Mouse (Mus musculus): ENCODE data around the gene Eif4e2. TPM values are rescaled to one million over a fixed set of nuclear protein-coding genes. Genes with fewer than 3 reads are reported as not detected.
A peak's percentile ranks its signal among the peaks of the same experiment; 100 is the strongest.

Gene Eif4e2
- total and polyA plus RNA-seq, 3 experiments = 175 to 264 (median 228) TPM

DNA sequence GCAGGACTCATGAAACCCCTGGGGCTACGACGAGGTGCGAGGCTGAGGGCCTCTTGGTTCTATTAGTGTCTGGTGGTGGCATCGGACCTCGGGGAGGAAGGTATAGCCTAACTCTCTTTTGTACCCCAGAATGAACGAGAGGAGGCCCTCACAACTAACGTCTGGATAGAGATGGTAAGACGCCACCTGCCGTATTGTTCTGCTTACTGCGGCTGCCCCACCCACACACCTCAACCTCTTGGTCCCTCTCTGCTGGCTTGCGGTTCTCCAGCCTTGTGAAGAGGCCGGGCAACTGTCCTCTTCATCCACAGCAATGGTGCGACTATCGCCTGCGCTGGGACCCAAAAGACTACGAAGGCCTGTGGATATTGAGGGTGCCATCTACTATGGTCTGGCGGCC lies 7.4 kb upstream of the Eif4e2 start:
- peaks cover 0 to 22% of the 10 kb centered on the region in 2 experiments for H3K36me3 ChIP-seq (replicated peaks in 1 of 2; ENCODE audit: control insufficient read depth in 1 of 2, insufficient read depth in 1 of 2, low read length in 1 of 2)
- peak; percentile 38 for TF ChIP-seq SMC3 (IDR thresholded peaks at IDR 0.05; ENCODE audit: low read depth, low read length)
- no peak for TF ChIP-seq NELFE (IDR thresholded peaks at IDR 0.05; ENCODE audit: low read depth, low read length)
- TF ChIP-seq MAX (IDR thresholded peaks at IDR 0.05; ENCODE audit: low read length) = no peak
- TF ChIP-seq ZKSCAN1 (IDR thresholded peaks at IDR 0.05; ENCODE audit: borderline replicate concordance, low read depth, low read length) = no peak
- TF ChIP-seq CTCF (conservative IDR thresholded peaks at IDR 0.05 in 1 of 2, IDR thresholded peaks at IDR 0.05 in 1 of 2; ENCODE audit: low read depth in 2 of 2, low read length in 2 of 2) = peak in 1 of 2 experiments; percentile 58; a peak in 2 of 4 replicates
- no peak for TF ChIP-seq GABPA (IDR thresholded peaks at IDR 0.05; ENCODE audit: insufficient replicate concordance, low read depth, low read length)
- no peak for TF ChIP-seq KAT2A (IDR thresholded peaks at IDR 0.05; ENCODE audit: insufficient replicate concordance, low read length)
- H3K27ac ChIP-seq (ENCODE audit: insufficient read depth, low read depth) = no peak overlapping the region
- no peaks in the 10 kb centered on the region for H3K79me2 ChIP-seq (replicated peaks; ENCODE audit: control insufficient read depth, extremely low read depth, insufficient read depth, poor library complexity, severe bottlenecking)
- DNase-seq (ENCODE audit: extremely low read depth) = no peak
- H3K9ac ChIP-seq (ENCODE audit: insufficient read depth, low read depth) = no peak overlapping the region
- peaks cover 3% of the 10 kb centered on the region for H3K9me3 ChIP-seq (replicated peaks; ENCODE audit: low read length)
- dilution Hi-C loops (cut with MboI; ENCODE audit: extremely low pct_ligation_motif_present, extremely low pct_unique_long_range_greater_than_20kb, low sequenced_read_pairs) = no loop called here
- peaks cover 8 to 33% of the 10 kb centered on the region in 2 experiments for H3K4me1 ChIP-seq (ENCODE audit: control insufficient read depth in 1 of 2, insufficient read depth in 2 of 2)
- 0 out of 2 replicates have a peak overlapping the region, but pooled peaks have one; percentile 5 for H3K4me2 ChIP-seq (ENCODE audit: insufficient read depth, low read depth, poor library complexity, severe bottlenecking)
- H3K4me3 ChIP-seq (replicated peaks in 1 of 3; ENCODE audit: low read depth in 2 of 3, low read length in 2 of 3, poor library complexity in 1 of 3) = no peak overlapping the region
- H3K27me3 ChIP-seq (replicated peaks) = no peaks in the 10 kb centered on the region
- in situ Hi-C loops (cut with MboI; ENCODE audit: low pct_ligation_motif_present, low pct_unique_long_range_greater_than_20kb, low sequenced_read_pairs) = no loop called here

DNA sequence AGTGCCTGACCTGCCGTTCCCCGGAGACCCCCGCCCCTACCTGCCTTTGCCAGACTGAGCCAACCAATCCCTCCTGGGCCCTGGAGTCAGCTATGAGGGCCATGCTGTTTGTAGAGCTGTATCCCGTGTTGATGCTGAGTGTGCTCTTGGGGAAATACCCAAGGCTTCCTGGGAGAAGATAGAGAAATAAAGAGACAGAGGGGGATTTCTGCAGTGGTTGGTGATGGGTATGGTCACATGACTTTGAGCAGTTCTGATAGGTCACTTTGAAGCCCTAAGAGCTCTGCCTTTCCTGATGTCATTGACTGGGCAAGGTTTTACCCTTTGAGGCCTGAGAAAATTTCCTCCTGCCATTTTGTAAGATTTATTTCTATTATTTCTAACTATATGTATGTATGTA lies 2.3 kb upstream of the Eif4e2 start:
- peak overlapping the region; percentile 29 to 66 (median 34) for H3K4me3 ChIP-seq (replicated peaks in 1 of 3; ENCODE audit: low read depth in 2 of 3, low read length in 2 of 3, poor library complexity in 1 of 3)
- dilution Hi-C loops (cut with MboI; ENCODE audit: extremely low pct_ligation_motif_present, extremely low pct_unique_long_range_greater_than_20kb, low sequenced_read_pairs) = no loop called here

More for the DNA sequence above, 2.3 kb upstream of the Eif4e2 start:
- in situ Hi-C loops (cut with MboI; ENCODE audit: low pct_ligation_motif_present, low pct_unique_long_range_greater_than_20kb, low sequenced_read_pairs) = no loop called here
- no peak overlapping the region for H3K27ac ChIP-seq (ENCODE audit: insufficient read depth, low read depth)
- H3K4me2 ChIP-seq (ENCODE audit: insufficient read depth, low read depth, poor library complexity, severe bottlenecking) = no peak overlapping the region; the same call in 1 of the 2 replicates
- H3K36me3 ChIP-seq (replicated peaks in 1 of 2; ENCODE audit: control insufficient read depth in 1 of 2, insufficient read depth in 1 of 2, low read length in 1 of 2) = peaks cover 0 to 24% of the 10 kb centered on the region in 2 experiments
- no peaks in the 10 kb centered on the region for H3K9me3 ChIP-seq (replicated peaks; ENCODE audit: low read length)
- H3K9ac ChIP-seq (ENCODE audit: insufficient read depth, low read depth) = peak overlapping the region; percentile 8; the same call in 1 of the 2 replicates
- no peak for TF ChIP-seq UBTF (IDR thresholded peaks at IDR 0.05; ENCODE audit: low read depth, low read length)
- peak; percentile 51; the same call in 1 of the 2 replicates for TF ChIP-seq NELFE (IDR thresholded peaks at IDR 0.05; ENCODE audit: low read depth, low read length)
- TF ChIP-seq POLR2A (IDR thresholded peaks at IDR 0.05; ENCODE audit: low read depth, low read length) = peak; percentile 36; the same call in 1 of the 2 replicates
- peak; percentile 71 for TF ChIP-seq MAX (IDR thresholded peaks at IDR 0.05; ENCODE audit: low read length)
- TF ChIP-seq JUND (conservative IDR thresholded peaks at IDR 0.05; ENCODE audit: low read depth, low read length) = no peak
- TF ChIP-seq GABPA (IDR thresholded peaks at IDR 0.05; ENCODE audit: insufficient replicate concordance, low read depth, low read length) = no peak
- TF ChIP-seq EP300 (IDR thresholded peaks at IDR 0.05; ENCODE audit: low read length) = no peak
- TF ChIP-seq USF2 (conservative IDR thresholded peaks at IDR 0.05; ENCODE audit: low read depth, low read length) = peak; percentile 78
- TF ChIP-seq JUN (IDR thresholded peaks at IDR 0.05; ENCODE audit: insufficient read depth, low read depth, low read length) = no peak
- TF ChIP-seq BHLHE40 (IDR thresholded peaks at IDR 0.05; ENCODE audit: low read depth, low read length) = peak; percentile 47
- TF ChIP-seq ZMIZ1 (IDR thresholded peaks at IDR 0.05; ENCODE audit: low read depth, low read length) = no peak
- no peak for TF ChIP-seq ZKSCAN1 (IDR thresholded peaks at IDR 0.05; ENCODE audit: borderline replicate concordance, low read depth, low read length)
- no peak for TF ChIP-seq NRF1 (IDR thresholded peaks at IDR 0.05; ENCODE audit: low read depth, low read length)
- peak; percentile 34; the same call in 1 of the 2 replicates for TF ChIP-seq ETS1 (conservative IDR thresholded peaks at IDR 0.05; ENCODE audit: low read depth, low read length)
- 0 out of 2 replicates have a peak, but pooled peaks have one; percentile 45 for TF ChIP-seq MYC (IDR thresholded peaks at IDR 0.05; ENCODE audit: low read depth, low read length)
- no peak for TF ChIP-seq RCOR1 (conservative IDR thresholded peaks at IDR 0.05; ENCODE audit: low read depth, low read length)
- peak; percentile 17; the same call in 1 of the 2 replicates for TF ChIP-seq HCFC1 (IDR thresholded peaks at IDR 0.05; ENCODE audit: low read depth, low read length)
- TF ChIP-seq IRF4 (IDR thresholded peaks at IDR 0.05; ENCODE audit: low read depth, low read length) = peak; percentile 38; the same call in 1 of the 2 replicates
- no peak for TF ChIP-seq MAZ (IDR thresholded peaks at IDR 0.05; ENCODE audit: low read depth, low read length)
- TF ChIP-seq ELF1 (IDR thresholded peaks at IDR 0.05; ENCODE audit: low read depth, low read length) = peak; percentile 46; the same call in 1 of the 2 replicates
- peak; percentile 72 for TF ChIP-seq TBP (conservative IDR thresholded peaks at IDR 0.05; ENCODE audit: low read depth, low read length)
- peak; percentile 82 for TF ChIP-seq USF1 (IDR thresholded peaks at IDR 0.05; ENCODE audit: low read depth, low read length)
- no peak for TF ChIP-seq SIN3A (IDR thresholded peaks at IDR 0.05; ENCODE audit: low read length)
- no peak for TF ChIP-seq PAX5 (IDR thresholded peaks at IDR 0.05; ENCODE audit: low read length)
- peaks cover 12 to 57% of the 10 kb centered on the region in 2 experiments for H3K4me1 ChIP-seq (ENCODE audit: control insufficient read depth in 1 of 2, insufficient read depth in 2 of 2)
- H3K79me2 ChIP-seq (replicated peaks; ENCODE audit: control insufficient read depth, extremely low read depth, insufficient read depth, poor library complexity, severe bottlenecking) = peaks cover 28% of the 10 kb centered on the region
- peak; percentile 87 for DNase-seq (ENCODE audit: extremely low read depth)
- H3K27me3 ChIP-seq (replicated peaks) = no peaks in the 10 kb centered on the region

Data from CH12.LX (cell line).